Mouse (Mus musculus): ENCODE data around the gene Cdc42ep4. TPM values are rescaled to one million over a fixed set of nuclear protein-coding genes. Genes with fewer than 3 reads are reported as not detected.
A peak's percentile ranks its signal among the peaks of the same experiment; 100 is the strongest.

The Cdc42ep4 gene
- polyA plus RNA-seq, 1 experiment from 2014 or later = 95.8 TPM

- no peak for ATAC-seq (ENCODE audit: low FRiP score, low read depth)
- Histone ChIP-seq H3K9me3 (no peaks in the 10 kb centered on the region), H3K36me3 (no peaks in the 10 kb centered on the region), H3K9ac (no peak overlapping the region), H3K27ac (no peak overlapping the region), H3K27me3 (replicated peaks) (no peaks in the 10 kb centered on the region), H3K4me3 (no peak overlapping the region), H3K4me1 (peaks cover 7% of the 10 kb centered on the region; the same call in 1 of the 2 replicates), H3K4me2 (replicated peaks) (no peak overlapping the region)
- WGBS = 92% methylated on average over 14 of the region's 14 CpGs
Measured at GRCm38 (mm10) chr11:113755878-113756277, 4.2 kb upstream of the Cdc42ep4 start.

- Histone ChIP-seq H3K27me3 (replicated peaks) (no peaks in the 10 kb centered on the region), H3K4me2 (replicated peaks) (no peak overlapping the region), H3K9me3 (no peaks in the 10 kb centered on the region), H3K4me3 (no peak overlapping the region), H3K9ac (no peak overlapping the region), H3K27ac (no peak overlapping the region), H3K36me3 (no peaks in the 10 kb centered on the region), H3K4me1 (peaks cover 12% of the 10 kb centered on the region)
- WGBS = 49% methylated on average over 9 of the region's 9 CpGs
- no peak for ATAC-seq (ENCODE audit: low FRiP score, low read depth)
Measured at GRCm38 (mm10) chr11:113754845-113755244, 3.2 kb upstream of the Cdc42ep4 start.

- H3K4me3 ChIP-seq = no peak overlapping the region; the same call in 1 of the 2 replicates
- no peak overlapping the region for H3K9ac ChIP-seq
- peaks cover 32% of the 10 kb centered on the region for H3K4me1 ChIP-seq
- H3K27ac ChIP-seq = no peak overlapping the region
- WGBS = 95% methylated on average over 10 of the region's 10 CpGs
- H3K27me3 ChIP-seq (replicated peaks) = no peaks in the 10 kb centered on the region
- ATAC-seq (ENCODE audit: low FRiP score, low read depth) = no peak
- peak overlapping the region; percentile 74; the same call in 1 of the 2 replicates for H3K4me2 ChIP-seq (replicated peaks)
- peaks cover 7% of the 10 kb centered on the region; the same call in 1 of the 2 replicates for H3K36me3 ChIP-seq
- no peaks in the 10 kb centered on the region for H3K9me3 ChIP-seq
Measured at GRCm38 (mm10) chr11:113752685-113753430, 1.2 kb upstream of the Cdc42ep4 start.

- H3K27me3 ChIP-seq (replicated peaks) = no peaks in the 10 kb centered on the region
- peak overlapping the region; percentile 74 for H3K4me2 ChIP-seq (replicated peaks)
- H3K4me3 ChIP-seq = peak overlapping the region; percentile 83
- H3K4me1 ChIP-seq = peaks cover 38% of the 10 kb centered on the region
- 20% methylated on average over 15 of the region's 15 CpGs for WGBS
- H3K9ac ChIP-seq = peak overlapping the region; percentile 94; the same call in 1 of the 2 replicates
- H3K27ac ChIP-seq = peak overlapping the region; percentile 87; the same call in 1 of the 2 replicates
- H3K9me3 ChIP-seq = no peaks in the 10 kb centered on the region
- ATAC-seq (ENCODE audit: low FRiP score, low read depth) = 0 out of 2 replicates have a peak, but pooled peaks have one; percentile 0
- H3K36me3 ChIP-seq = peaks cover 7% of the 10 kb centered on the region; the same call in 1 of the 2 replicates
Measured at GRCm38 (mm10) chr11:113752158-113752661, 529 bp upstream of the Cdc42ep4 start.

GRCm38 (mm10) chr11:113750571-113751483, 854 bp downstream of the Cdc42ep4 start:
- Histone ChIP-seq H3K4me3 (peak overlapping the region; percentile 83), H3K4me1 (peaks cover 46% of the 10 kb centered on the region), H3K9me3 (no peaks in the 10 kb centered on the region), H3K36me3 (peaks cover 11% of the 10 kb centered on the region; the same call in 1 of the 2 replicates), H3K9ac (peak overlapping the region; percentile 94), H3K27me3 (replicated peaks) (no peaks in the 10 kb centered on the region), H3K4me2 (replicated peaks) (peak overlapping the region; percentile 74), H3K27ac (peak overlapping the region; percentile 87)
- under 1% methylated on average over 67 of the region's 67 CpGs for WGBS
- ATAC-seq (ENCODE audit: low FRiP score, low read depth) = peak; percentile 45

- Histone ChIP-seq H3K4me3 (peak overlapping the region; percentile 83), H3K9ac (peak overlapping the region; percentile 94), H3K4me1 (peaks cover 53% of the 10 kb centered on the region), H3K27ac (peak overlapping the region; percentile 87), H3K36me3 (peaks cover 17% of the 10 kb centered on the region), H3K9me3 (no peaks in the 10 kb centered on the region), H3K27me3 (replicated peaks) (no peaks in the 10 kb centered on the region), H3K4me2 (replicated peaks) (peak overlapping the region; percentile 74)
- ATAC-seq (ENCODE audit: low FRiP score, low read depth) = peak; percentile 51
- WGBS = under 1% methylated on average over 9 of the region's 9 CpGs
Measured at GRCm38 (mm10) chr11:113749749-113750351, 1.8 kb downstream of the Cdc42ep4 start.

- Histone ChIP-seq H3K4me2 (replicated peaks) (peak overlapping the region; percentile 74), H3K36me3 (peaks cover 24% of the 10 kb centered on the region), H3K4me1 (peaks cover 53% of the 10 kb centered on the region), H3K27me3 (replicated peaks) (no peaks in the 10 kb centered on the region), H3K4me3 (peak overlapping the region; percentile 83), H3K27ac (0 out of 2 replicates have a peak overlapping the region, but pooled peaks have one; percentile 87), H3K9me3 (no peaks in the 10 kb centered on the region), H3K9ac (peak overlapping the region; percentile 94)
- 8% methylated on average over 21 of the region's 21 CpGs for WGBS
- no peak for ATAC-seq (ENCODE audit: low FRiP score, low read depth)
Measured at GRCm38 (mm10) chr11:113748797-113749521, 2.7 kb downstream of the Cdc42ep4 start.

- H3K4me3 ChIP-seq = no peak overlapping the region
- H3K9me3 ChIP-seq = no peaks in the 10 kb centered on the region; the same call in 1 of the 2 replicates
- peak overlapping the region; percentile 94; the same call in 1 of the 2 replicates for H3K9ac ChIP-seq
- no peak for ATAC-seq (ENCODE audit: low FRiP score, low read depth)
- no peaks in the 10 kb centered on the region for H3K27me3 ChIP-seq (replicated peaks)
- peaks cover 53% of the 10 kb centered on the region for H3K4me1 ChIP-seq
- H3K27ac ChIP-seq = no peak overlapping the region
- peak overlapping the region; percentile 74 for H3K4me2 ChIP-seq (replicated peaks)
- peaks cover 33% of the 10 kb centered on the region for H3K36me3 ChIP-seq
- 83% methylated on average over 11 of the region's 11 CpGs for WGBS
Measured at GRCm38 (mm10) chr11:113747725-113748380, 3.8 kb downstream of the Cdc42ep4 start.

GRCm38 (mm10) chr11:113747056-113747455, 4.6 kb downstream of the Cdc42ep4 start:
- Histone ChIP-seq H3K4me1 (peaks cover 48% of the 10 kb centered on the region), H3K9me3 (no peaks in the 10 kb centered on the region; the same call in 1 of the 2 replicates), H3K27ac (no peak overlapping the region), H3K4me3 (no peak overlapping the region), H3K36me3 (peaks cover 40% of the 10 kb centered on the region), H3K27me3 (replicated peaks) (no peaks in the 10 kb centered on the region), H3K4me2 (replicated peaks) (peak overlapping the region; percentile 74), H3K9ac (no peak overlapping the region)
- no peak for ATAC-seq (ENCODE audit: low FRiP score, low read depth)
- WGBS = 74% methylated on average over 16 of the region's 16 CpGs

- Histone ChIP-seq H3K9me3 (no peaks in the 10 kb centered on the region; the same call in 1 of the 2 replicates), H3K9ac (no peak overlapping the region), H3K4me3 (no peak overlapping the region), H3K36me3 (peaks cover 46% of the 10 kb centered on the region), H3K27me3 (replicated peaks) (no peaks in the 10 kb centered on the region), H3K4me1 (peaks cover 48% of the 10 kb centered on the region), H3K27ac (no peak overlapping the region), H3K4me2 (replicated peaks) (no peak overlapping the region)
- WGBS = 84% methylated on average over 4 of the region's 4 CpGs
- ATAC-seq (ENCODE audit: low FRiP score, low read depth) = no peak
Measured at GRCm38 (mm10) chr11:113745961-113746360, 5.7 kb downstream of the Cdc42ep4 start.
